Mouse (Mus musculus) cerebellum, postnatal 10 days (tissue): Measurements from ENCODE around the gene Tmc5.
A peak's percentile ranks its signal among the peaks of the same experiment; 100 is the strongest.

ENCODE experiments used
- DNase-seq, 2 experiments: peaks; one replicate each; pipeline ENCODE4 v3.0.0; 2021; ENCODE audit warnings: mixed read lengths in 2 of 2

Tmc5 gene

DNA sequence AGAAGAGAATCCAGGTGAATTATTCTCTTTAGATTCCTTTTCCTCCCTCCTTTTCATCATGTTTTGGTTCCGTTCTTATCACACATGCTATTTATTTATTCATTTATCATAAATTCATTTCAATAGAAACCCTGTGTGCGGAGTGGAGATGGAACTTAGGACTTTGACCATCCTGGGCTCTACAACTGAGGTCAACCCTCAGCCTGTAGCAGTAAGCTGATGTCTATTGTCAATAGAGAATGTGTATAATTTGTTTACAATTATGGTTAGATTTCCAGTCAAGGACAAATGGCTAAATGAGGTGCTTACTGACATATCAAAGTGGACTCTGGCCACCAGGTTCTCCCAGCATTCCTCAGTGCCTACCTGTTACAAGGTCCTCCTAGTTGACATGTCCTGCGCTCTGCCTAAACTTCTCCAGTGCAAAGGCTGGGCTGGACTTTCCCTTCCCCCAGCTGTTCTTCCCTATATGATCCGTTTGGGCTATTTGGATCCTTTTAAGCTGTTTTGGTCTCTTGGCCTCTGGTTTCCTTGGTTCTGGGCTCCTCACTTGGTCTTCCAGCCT is 14.2 kb downstream of the Tmc5 start:
- no peak for DNase-seq

- DNase-seq, result peak; percentile 42 to 50
These were observed 14.8 kb downstream of the Tmc5 start for GRCm38 (mm10) chr7:118611933-118612332.

DNA sequence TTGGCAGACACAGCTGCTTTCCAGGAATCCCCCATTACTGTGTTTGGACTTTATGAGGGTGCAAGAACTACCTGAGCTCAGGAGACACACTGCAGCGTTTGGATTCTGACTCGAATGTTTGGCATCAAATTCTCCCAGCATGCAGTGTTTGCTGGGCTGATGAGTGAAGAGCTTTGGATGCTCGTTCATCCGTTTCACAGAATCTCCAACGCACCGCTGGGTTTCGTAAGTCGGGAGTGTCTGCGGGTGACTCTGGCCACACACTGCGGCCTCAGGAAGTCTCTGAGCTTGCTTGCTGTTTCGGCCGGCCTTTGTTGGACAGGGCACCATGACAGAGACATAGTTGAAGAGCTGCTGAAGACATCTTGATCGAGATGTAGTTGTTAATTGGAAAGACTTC is 17.0 kb downstream of the Tmc5 start:
- DNase-seq, result peak in 1 of 2 experiments; percentile 13

DNA sequence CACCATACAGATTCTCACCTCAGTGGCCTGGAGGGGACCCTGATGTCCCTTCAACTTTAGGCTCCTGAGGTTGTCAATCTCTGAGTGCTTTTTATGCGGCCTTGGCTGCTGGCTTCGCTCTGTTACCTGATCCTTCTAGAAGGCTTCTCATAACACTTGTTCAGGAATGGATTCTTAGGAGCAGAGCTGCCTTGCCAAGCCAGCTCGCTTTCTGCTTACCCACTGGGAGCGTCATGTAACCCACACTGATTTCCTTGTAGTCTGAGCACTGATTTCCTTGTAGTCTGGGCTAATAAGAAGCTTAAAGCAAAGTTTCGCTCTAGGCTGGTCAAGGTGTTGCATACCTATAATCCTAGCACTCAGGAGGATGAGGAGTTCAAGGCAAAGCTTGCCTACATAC is 21.0 kb downstream of the Tmc5 start:
- DNase-seq, result no peak

- no peak for DNase-seq
These were observed 23.3 kb downstream of the Tmc5 start for GRCm38 (mm10) chr7:118620243-118620906.

DNA sequence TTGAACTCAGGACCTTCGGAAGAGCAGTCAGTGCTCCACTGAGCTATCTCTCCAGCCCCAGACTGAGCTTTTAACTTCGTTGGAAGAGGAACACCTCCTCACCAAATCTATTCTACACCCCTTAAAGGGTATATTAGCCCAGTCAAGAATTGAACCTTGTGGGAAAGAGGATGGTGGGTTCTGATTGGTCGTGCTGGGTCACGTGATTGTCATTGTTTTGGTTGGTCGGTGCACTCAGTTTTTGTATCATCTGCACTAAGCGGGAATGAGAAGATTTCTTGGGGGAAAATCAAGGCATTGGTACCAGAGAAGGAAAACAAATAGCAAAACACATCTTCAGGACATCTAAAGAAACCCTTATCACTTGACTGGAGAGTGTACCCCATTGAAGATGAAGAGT is 24.0 kb downstream of the Tmc5 start:
- DNase-seq, result no peak

DNA sequence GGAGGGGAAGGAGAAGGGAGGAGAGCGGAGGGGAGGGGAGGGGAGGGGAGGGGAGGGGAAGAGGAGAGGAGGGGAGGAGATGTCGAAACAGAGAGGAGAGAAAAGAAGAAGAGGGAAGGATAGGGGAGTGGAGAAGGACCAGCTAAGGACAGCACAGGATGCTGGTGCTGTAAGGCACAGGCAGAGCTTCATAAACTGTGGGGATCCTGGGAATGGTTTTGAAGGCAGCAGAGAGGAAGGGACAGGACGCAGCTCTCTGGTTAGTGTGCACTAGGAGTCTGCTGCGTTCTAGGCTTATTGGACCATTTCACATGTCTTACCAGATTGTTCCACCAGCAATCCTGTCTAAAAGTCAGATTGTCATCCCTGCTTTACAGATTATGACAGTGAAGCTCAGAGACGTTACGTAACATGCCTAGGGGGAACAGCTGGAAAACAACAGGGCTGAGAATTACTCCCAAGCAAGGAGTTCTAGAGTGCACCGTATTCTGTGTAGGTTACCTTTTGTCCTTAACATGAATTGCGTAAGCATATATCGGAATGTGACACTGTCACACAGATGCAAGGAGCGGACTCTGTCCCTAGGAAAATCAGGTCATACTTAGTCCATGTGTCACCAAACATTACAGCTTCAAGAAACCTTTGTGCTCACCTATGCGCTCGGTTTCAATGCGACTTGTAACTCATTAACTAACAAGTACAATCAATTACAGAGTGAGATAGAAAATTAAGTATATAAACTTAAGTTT is 30.6 kb downstream of the Tmc5 start:
- DNase-seq, result no peak

GRCm38 (mm10) chr7:118633094-118633493 is 36.0 kb downstream of the Tmc5 start:
- DNase-seq, result no peak

DNA sequence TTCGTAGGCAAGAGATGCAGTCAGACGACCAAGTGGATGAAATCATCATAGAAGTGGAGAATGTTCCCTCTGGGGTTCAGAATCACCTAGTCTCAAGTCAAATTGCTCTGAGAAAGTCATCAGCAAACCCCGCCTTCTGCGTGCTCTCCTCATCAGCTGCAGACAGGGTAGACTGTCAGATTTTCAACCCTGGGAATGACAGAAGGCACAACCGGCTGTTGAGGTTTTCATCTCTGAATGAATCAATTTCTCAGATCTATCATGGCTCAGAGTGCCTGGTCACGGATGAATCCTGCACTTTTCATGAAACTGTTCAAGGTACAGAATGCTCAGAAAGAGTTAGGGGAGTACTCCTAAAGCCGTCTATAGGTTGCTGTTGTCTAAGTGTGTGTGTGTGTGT is 36.9 kb downstream of the Tmc5 start:
- DNase-seq, result no peak

GRCm38 (mm10) chr7:118637466-118637865 is 40.4 kb downstream of the Tmc5 start:
- no peak for DNase-seq

- no peak for DNase-seq
These were observed 49.1 kb downstream of the Tmc5 start for GRCm38 (mm10) chr7:118646237-118646636.

GRCm38 (mm10) chr7:118649328-118649727 is 52.2 kb downstream of the Tmc5 start:
- DNase-seq, result peak; percentile 72 to 76

GRCm38 (mm10) chr7:118650119-118650518 is 53.0 kb downstream of the Tmc5 start:
- DNase-seq, result no peak

GRCm38 (mm10) chr7:118650891-118651290 is 53.8 kb downstream of the Tmc5 start:
- DNase-seq, result no peak

- DNase-seq, result peak; percentile 56 to 58
These were observed 55.6 kb downstream of the Tmc5 start for GRCm38 (mm10) chr7:118652572-118653295.

GRCm38 (mm10) chr7:118656730-118657129 is 59.6 kb downstream of the Tmc5 start:
- no peak for DNase-seq

DNA sequence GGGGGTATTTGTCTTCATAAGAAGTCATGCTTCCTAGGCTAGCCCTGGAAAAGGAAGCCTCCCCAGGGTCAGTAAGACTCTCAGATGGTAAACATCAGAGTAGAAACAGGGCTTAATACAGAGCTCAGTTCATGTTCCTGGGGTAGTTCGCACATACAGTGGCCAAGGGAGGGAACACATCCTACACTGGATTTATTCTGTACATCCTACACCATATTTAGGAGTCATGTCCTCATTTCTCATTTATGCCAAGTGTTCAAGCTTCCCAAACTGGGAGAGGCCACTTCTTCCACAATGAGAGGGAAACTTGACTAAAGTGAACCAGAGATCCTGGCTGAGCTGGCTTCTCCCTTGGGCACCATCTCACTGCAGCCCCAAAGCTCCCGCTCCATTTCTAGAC is 70.7 kb downstream of the Tmc5 start:
- no peak for DNase-seq

GRCm38 (mm10) chr7:118670142-118670541 is 73.0 kb downstream of the Tmc5 start:
- no peak for DNase-seq

DNA sequence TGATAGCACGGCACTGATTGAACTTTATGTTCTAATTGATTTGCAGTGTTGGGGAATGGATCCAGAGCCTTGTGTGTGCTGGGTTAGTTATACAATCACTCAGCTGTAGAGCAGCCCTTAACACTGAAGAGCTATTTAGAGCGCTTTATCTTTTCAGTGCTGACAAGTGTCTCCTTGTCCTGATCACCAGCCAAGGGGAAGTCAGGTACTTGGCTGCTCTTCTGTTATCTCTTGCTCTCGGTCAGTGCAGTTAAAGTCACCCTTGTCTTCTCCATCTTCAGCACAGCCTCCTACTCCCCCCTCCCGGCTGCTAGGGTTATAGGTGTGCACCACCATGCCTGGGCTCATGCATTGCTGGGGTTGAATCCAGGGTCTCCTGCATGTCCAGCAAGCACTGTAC is 79.7 kb downstream of the Tmc5 start:
- no peak for DNase-seq

GRCm38 (mm10) chr7:118688199-118688598 is 91.1 kb downstream of the Tmc5 start:
- peak; percentile 92 to 96 for DNase-seq

DNA sequence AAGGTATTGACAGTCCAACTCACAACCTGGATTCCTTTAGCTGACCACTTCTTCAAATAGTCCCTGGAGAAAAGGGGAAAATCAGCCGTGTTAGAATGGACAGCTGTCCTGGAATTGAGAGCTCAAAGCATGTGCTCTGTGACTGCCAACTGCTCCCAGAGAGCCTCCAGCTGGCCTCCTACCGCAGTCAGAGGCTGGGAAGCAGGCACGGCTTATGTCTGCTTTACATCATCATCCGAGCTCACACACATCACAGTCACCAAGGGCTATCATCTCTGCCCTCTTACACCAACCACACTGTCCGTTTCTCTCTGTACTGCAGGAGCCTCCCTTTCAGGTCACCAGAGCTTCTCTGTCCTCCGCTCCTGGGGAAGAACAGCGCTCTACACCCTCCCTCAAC is 92.0 kb downstream of the Tmc5 start:
- peak; percentile 25 to 26 for DNase-seq

DNA sequence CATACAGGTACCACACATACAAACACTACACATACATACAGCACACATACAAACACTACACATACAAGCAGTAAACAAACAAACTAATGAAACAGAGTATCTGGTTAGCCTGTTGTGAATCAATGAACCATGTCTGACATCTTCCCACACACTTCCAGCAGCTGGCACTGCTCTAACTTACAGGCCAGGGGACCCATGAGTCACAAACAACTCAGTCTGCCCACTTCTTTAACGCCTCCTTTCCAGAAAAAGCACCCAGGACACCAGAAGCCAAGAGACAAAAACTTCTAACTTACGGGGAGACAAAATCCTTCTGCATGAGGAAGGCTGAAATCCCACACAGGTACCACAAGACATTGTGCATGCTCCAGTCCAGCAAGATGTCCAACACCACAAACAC is 94.2 kb downstream of the Tmc5 start:
- no peak for DNase-seq

DNA sequence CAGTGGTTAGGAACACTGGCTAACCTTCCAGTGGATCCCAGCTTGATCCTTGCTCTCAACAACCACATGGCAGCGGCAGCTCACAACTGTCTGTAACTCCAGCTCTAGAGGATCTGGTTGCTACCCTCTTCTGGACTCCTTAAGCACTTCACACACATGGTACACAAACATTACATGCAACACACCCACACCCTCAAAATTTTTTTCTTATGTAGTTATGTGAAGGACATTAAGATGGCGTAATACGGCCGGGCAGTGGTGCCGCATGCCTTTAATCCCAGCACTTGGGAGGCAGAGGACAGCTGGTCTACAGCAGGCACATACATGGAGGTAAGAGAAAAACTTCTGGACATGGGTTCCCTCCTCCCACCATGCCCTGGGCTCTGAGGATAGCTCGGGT is 99.0 kb downstream of the Tmc5 start:
- DNase-seq, result no peak

- DNase-seq, result no peak
These were observed 100.1 kb downstream of the Tmc5 start for GRCm38 (mm10) chr7:118697168-118697567.
